Mouse (Mus musculus): ENCODE measurements around the gene BC017158. TPM values are rescaled to one million over a fixed set of nuclear protein-coding genes. Genes with fewer than 3 reads are reported as not detected.
A peak's percentile ranks its signal among the peaks of the same experiment; 100 is the strongest.

Gene BC017158
- polyA plus RNA-seq, 1 experiment from 2014 or later: 36.3 TPM

DNA sequence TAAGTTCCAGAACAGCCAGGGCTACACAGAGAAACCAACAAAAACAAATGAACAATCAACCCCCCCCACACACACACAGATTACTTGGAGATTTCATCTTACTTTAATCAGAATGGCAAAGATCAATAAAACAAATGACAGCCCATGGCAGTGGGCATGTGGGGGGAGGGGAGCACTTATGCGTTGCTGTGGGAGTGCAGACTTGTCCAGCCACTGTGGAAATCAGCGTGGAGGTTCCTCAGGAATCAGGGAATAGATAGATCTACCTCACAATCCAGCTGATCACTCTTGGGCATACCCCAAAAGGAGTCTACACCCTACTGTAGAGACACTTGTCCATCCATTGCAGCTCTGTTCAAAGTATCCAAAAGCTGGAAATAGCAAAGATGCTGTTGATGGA lies 43.0 kb downstream of the BC017158 start:
- Histone ChIP-seq H3K27ac (ENCODE audit: low read length) (no peak overlapping the region), H3K4me2 (ENCODE audit: low read depth, low read length) (no peak overlapping the region), H3K27me3 (ENCODE audit: control insufficient read depth, insufficient read depth, low read depth, low read length) (no peaks in the 10 kb centered on the region), H3K36me3 (ENCODE audit: control insufficient read depth, insufficient read depth, low read length) (peaks cover 2% of the 10 kb centered on the region), H3K4me3 (ENCODE audit: low read length) (no peak overlapping the region), H3K9me3 (ENCODE audit: control insufficient read depth, low read length) (no peaks in the 10 kb centered on the region), H3K4me1 (replicated peaks; ENCODE audit: control insufficient read depth, insufficient read depth, low read length) (peaks cover 15% of the 10 kb centered on the region), H3K9ac (ENCODE audit: low read length) (no peak overlapping the region)
- 56% methylated on average over 2 of the region's 2 CpGs for WGBS
- no peak for ATAC-seq (ENCODE audit: low read depth)

DNA sequence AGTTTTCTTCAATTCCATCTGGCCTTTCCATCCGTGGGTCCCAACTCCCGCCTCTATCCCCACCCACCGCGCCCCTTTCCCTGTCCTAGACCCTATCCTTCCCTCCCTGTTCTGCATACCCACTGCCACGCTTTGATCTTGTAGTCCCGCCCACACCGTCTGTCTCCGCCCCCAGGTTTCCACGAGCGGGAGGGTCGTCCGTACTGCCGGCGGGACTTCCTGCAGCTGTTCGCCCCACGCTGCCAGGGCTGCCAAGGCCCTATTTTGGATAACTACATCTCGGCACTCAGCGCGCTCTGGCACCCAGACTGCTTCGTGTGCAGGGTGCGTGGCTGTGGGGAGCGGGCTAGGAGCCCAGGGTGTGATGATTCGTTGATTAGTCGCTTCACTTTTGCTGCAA lies 45.4 kb downstream of the BC017158 start:
- WGBS: 16% methylated on average over 24 of the region's 24 CpGs
- Histone ChIP-seq H3K9me3 (ENCODE audit: control insufficient read depth, low read length) (no peaks in the 10 kb centered on the region), H3K4me2 (ENCODE audit: low read depth, low read length) (peak overlapping the region; percentile 28), H3K9ac (ENCODE audit: low read length) (no peak overlapping the region), H3K4me3 (ENCODE audit: low read length) (peak overlapping the region; percentile 23), H3K36me3 (ENCODE audit: control insufficient read depth, insufficient read depth, low read length) (peaks cover 8% of the 10 kb centered on the region), H3K27ac (ENCODE audit: low read length) (no peak overlapping the region), H3K27me3 (ENCODE audit: control insufficient read depth, insufficient read depth, low read depth, low read length) (no peaks in the 10 kb centered on the region), H3K4me1 (replicated peaks; ENCODE audit: control insufficient read depth, insufficient read depth, low read length) (peaks cover 18% of the 10 kb centered on the region)
- peak; percentile 18; the same call in 1 of the 2 replicates for ATAC-seq (ENCODE audit: low read depth)

DNA sequence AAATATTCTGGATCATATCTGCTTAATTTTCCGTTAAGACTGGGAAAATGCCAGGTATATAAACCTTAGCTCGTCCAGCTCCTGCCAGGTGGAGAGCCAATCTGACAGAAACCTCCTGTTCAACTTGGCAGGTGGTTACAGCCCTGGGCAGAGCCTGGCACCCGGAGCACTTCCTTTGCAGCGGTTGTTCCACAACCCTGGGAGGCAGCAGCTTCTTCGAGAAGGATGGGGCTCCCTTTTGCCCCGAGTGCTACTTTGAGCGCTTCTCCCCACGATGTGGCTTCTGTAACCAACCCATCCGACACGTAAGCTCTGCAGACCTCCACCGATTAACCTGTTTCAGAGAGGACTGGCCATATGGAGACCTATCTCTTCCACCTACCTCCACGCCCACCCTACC lies 46.0 kb downstream of the BC017158 start:
- H3K4me3 ChIP-seq (ENCODE audit: low read length): no peak overlapping the region
- WGBS: 50% methylated on average over 12 of the region's 12 CpGs
- H3K36me3 ChIP-seq (ENCODE audit: control insufficient read depth, insufficient read depth, low read length): peaks cover 8% of the 10 kb centered on the region
- no peak overlapping the region for H3K9ac ChIP-seq (ENCODE audit: low read length)
- no peak overlapping the region for H3K27ac ChIP-seq (ENCODE audit: low read length)
- ATAC-seq (ENCODE audit: low read depth): no peak
- H3K4me1 ChIP-seq (replicated peaks; ENCODE audit: control insufficient read depth, insufficient read depth, low read length): peaks cover 17% of the 10 kb centered on the region
- peak overlapping the region; percentile 28 for H3K4me2 ChIP-seq (ENCODE audit: low read depth, low read length)
- H3K9me3 ChIP-seq (ENCODE audit: control insufficient read depth, low read length): no peaks in the 10 kb centered on the region
- no peaks in the 10 kb centered on the region for H3K27me3 ChIP-seq (ENCODE audit: control insufficient read depth, insufficient read depth, low read depth, low read length)

DNA sequence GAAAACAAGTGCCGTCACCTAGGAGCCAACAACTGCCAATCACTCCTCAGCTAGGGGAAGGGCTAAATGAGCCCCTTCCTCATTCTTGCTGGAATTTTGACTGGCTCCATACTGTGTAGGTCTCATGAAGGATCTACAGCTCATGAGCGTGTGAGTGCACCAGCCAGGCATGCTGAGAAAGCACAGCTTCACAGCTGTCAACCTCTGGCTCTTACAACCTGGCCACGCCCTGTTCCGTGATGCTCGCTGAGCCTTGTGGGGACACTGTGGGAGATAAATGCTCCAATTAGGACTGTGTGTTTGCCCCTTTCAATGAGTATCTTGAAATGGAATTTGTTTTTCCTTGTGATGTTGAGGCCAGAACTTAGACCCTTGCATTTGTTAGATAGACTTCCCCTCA lies 48.0 kb downstream of the BC017158 start:
- no peaks in the 10 kb centered on the region for H3K27me3 ChIP-seq (ENCODE audit: control insufficient read depth, insufficient read depth, low read depth, low read length)
- peaks cover 17% of the 10 kb centered on the region for H3K4me1 ChIP-seq (replicated peaks; ENCODE audit: control insufficient read depth, insufficient read depth, low read length)
- H3K36me3 ChIP-seq (ENCODE audit: control insufficient read depth, insufficient read depth, low read length): peaks cover 8% of the 10 kb centered on the region
- WGBS: 83% methylated on average over 5 of the region's 5 CpGs
- 0 out of 2 replicates have a peak overlapping the region, but pooled peaks have one; percentile 5 for H3K9ac ChIP-seq (ENCODE audit: low read length)
- no peak for ATAC-seq (ENCODE audit: low read depth)
- H3K27ac ChIP-seq (ENCODE audit: low read length): no peak overlapping the region
- no peaks in the 10 kb centered on the region for H3K9me3 ChIP-seq (ENCODE audit: control insufficient read depth, low read length)
- no peak overlapping the region for H3K4me3 ChIP-seq (ENCODE audit: low read length)
- H3K4me2 ChIP-seq (ENCODE audit: low read depth, low read length): no peak overlapping the region

DNA sequence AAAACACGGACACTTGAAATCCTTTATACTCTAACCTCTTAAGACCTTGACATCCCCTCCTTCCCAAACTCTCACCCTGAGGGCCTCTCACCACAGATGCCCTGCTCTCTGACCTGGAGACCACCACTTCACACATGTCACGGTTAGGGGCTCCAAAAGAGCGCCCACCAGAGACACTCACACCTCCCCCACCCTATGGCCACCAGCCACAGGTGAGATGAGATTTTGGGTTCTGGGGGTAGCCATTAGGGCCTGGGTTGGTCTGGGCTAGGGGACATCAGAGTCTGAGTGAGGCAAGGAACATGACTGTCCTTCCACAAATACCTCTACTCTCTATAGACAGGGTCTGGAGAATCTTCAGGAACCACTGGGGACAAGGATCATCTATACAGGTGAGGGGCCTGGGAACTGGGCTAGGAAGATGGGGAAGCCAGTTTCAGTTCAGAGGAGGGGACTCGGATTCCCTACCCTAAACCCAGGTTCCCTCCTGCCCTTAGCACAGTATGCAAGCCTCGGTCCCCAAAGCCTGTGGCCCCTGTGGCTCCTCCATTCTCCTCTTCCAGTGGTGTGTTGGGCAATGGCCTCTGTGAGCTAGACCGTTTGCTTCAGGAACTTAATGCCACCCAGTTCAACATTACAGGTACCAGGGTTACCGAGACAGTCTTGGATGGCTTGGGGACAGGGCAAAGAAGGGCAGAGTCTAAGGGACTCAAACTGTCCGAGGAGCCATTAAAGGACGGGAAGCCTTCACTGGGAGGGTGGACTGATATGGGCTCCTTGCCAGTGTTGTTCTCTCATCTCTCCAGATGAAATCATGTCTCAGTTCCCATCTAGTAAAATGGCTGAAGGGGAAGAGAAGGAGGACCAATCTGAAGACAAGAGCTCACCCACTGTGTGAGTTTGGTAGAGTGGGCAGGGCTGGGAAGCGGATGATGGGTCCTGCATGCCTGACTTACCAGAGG lies 49.6 kb downstream of the BC017158 start:
- WGBS: 66% methylated on average over 10 of the region's 10 CpGs
- Histone ChIP-seq H3K27ac (ENCODE audit: low read length) (peak overlapping the region; percentile 45; the same call in 1 of the 2 replicates), H3K9ac (ENCODE audit: low read length) (peak overlapping the region; percentile 92), H3K27me3 (ENCODE audit: control insufficient read depth, insufficient read depth, low read depth, low read length) (no peaks in the 10 kb centered on the region), H3K36me3 (ENCODE audit: control insufficient read depth, insufficient read depth, low read length) (peaks cover 18% of the 10 kb centered on the region), H3K4me1 (replicated peaks; ENCODE audit: control insufficient read depth, insufficient read depth, low read length) (peaks cover 17% of the 10 kb centered on the region), H3K9me3 (ENCODE audit: control insufficient read depth, low read length) (no peaks in the 10 kb centered on the region), H3K4me2 (ENCODE audit: low read depth, low read length) (peak overlapping the region; percentile 86), H3K4me3 (ENCODE audit: low read length) (peak overlapping the region; percentile 77)
- no peak for ATAC-seq (ENCODE audit: low read depth)

DNA sequence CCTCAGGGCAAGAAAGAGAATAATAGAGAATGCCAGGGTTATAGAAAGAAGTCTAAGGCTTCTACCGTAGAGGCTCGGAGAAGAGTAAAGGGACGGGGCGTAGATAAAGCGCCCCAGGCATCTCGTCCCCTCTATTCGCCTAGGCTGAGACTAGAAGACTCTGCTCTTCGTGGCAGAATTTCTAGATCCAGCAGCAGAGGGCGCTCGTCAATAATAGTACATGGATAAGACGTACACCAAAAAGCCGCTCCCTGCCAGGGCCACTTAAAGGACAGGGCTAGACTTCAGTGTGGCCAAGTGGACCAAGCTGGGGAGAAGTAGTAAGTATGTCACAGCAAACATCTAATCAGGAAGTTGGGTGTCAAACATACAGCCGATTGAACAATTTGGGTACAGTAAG lies 50.5 kb downstream of the BC017158 start:
- peaks cover 14% of the 10 kb centered on the region for H3K4me1 ChIP-seq (replicated peaks; ENCODE audit: control insufficient read depth, insufficient read depth, low read length)
- WGBS: 1% methylated on average over 13 of the region's 13 CpGs
- H3K27me3 ChIP-seq (ENCODE audit: control insufficient read depth, insufficient read depth, low read depth, low read length): no peaks in the 10 kb centered on the region
- ATAC-seq (ENCODE audit: low read depth): peak; percentile 86
- H3K4me2 ChIP-seq (ENCODE audit: low read depth, low read length): peak overlapping the region; percentile 86
- peak overlapping the region; percentile 92 for H3K9ac ChIP-seq (ENCODE audit: low read length)
- H3K4me3 ChIP-seq (ENCODE audit: low read length): peak overlapping the region; percentile 77
- no peaks in the 10 kb centered on the region for H3K9me3 ChIP-seq (ENCODE audit: control insufficient read depth, low read length)
- peaks cover 23% of the 10 kb centered on the region for H3K36me3 ChIP-seq (ENCODE audit: control insufficient read depth, insufficient read depth, low read length)
- peak overlapping the region; percentile 98 for H3K27ac ChIP-seq (ENCODE audit: low read length)

DNA sequence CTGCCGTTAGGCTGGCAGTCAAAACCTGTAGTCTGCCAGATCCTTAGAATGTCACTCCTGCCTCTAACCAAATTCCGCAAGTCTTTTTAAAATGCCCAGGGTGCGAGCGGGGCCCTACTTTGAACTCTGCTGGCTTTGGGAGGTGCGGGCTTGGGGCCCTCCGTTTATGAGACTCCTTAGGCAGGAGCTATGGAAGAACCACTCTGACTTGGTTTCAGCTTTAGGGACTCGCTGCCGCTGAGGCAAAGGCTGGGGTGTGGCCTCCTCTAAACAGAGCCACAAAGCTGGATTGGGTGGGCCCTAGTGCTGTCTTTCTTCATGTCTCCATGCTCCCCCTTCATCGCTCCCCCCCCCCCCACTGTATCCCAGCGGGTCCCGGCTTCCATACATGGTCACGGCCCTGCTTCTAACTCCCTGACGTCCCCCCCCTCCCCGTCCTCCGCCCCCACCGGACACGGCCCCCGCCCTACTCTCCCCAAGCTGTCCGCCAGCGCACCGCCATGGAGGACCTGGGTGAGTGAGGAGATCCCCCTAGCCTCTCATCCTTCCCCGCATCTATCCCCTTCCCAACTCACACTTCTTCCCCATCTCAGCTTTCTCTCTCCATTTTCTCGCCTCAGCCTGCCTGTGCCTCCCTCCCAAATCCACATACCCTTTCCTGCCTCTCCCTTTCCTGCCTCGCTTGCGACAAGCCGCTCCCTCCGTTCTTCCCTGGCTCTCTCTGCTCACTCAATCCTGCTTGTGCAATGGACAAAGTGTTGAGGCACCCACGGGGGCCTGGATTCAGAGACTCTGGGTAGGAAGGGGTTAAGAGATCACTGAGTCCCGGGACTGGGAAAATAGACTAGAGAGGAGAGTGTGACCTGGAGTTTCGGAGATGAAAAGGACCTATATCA lies 51.2 kb downstream of the BC017158 start, which contains the start of gene Tgfb1i1:
Gene Tgfb1i1, plus strand, starts transcription at position 317 of the 896 bp plus-strand sequence.
- peak; percentile 91 for ATAC-seq (ENCODE audit: low read depth)
- H3K9me3 ChIP-seq (ENCODE audit: control insufficient read depth, low read length): no peaks in the 10 kb centered on the region
- peak within 1 kb of the TSS; percentile 92 for H3K9ac ChIP-seq (ENCODE audit: low read length)
- H3K4me1 ChIP-seq (replicated peaks; ENCODE audit: control insufficient read depth, insufficient read depth, low read length): peaks cover 11% of the 10 kb centered on the region
- peak within 1 kb of the TSS; percentile 98 for H3K27ac ChIP-seq (ENCODE audit: low read length)
- 3% methylated on average over 24 of the region's 30 CpGs for WGBS
- peaks cover 23% of the 10 kb centered on the region for H3K36me3 ChIP-seq (ENCODE audit: control insufficient read depth, insufficient read depth, low read length)
- peak within 1 kb of the TSS; percentile 86 for H3K4me2 ChIP-seq (ENCODE audit: low read depth, low read length)
- peak within 1 kb of the TSS; percentile 77 for H3K4me3 ChIP-seq (ENCODE audit: low read length)
- no peaks in the 10 kb centered on the region for H3K27me3 ChIP-seq (ENCODE audit: control insufficient read depth, insufficient read depth, low read depth, low read length)

DNA sequence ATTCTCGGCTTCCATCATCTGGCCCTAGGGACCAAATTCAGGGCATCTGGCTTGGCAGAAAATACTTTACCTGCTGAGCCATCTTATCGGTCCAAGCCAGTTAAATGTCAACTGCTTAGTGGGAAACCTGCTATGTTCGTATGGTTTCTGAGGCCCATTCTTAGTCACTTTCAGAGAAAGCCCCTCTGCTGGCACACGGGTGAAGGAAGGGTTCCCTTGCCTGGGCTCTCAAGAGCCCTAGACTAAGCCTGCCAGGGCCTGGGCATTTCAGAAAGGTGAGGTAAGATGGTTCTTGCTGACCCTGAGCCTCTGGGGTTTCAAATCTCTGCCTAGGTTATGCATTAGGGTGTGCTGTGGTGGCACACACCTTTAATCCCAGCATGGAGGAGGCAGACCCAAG lies 52.4 kb downstream of the BC017158 start:
- H3K27me3 ChIP-seq (ENCODE audit: control insufficient read depth, insufficient read depth, low read depth, low read length): no peaks in the 10 kb centered on the region
- no peak overlapping the region; the same call in 1 of the 2 replicates for H3K9ac ChIP-seq (ENCODE audit: low read length)
- no peak overlapping the region for H3K4me2 ChIP-seq (ENCODE audit: low read depth, low read length)
- H3K27ac ChIP-seq (ENCODE audit: low read length): peak overlapping the region; percentile 97; the same call in 1 of the 2 replicates
- no peaks in the 10 kb centered on the region for H3K9me3 ChIP-seq (ENCODE audit: control insufficient read depth, low read length)
- no peak for ATAC-seq (ENCODE audit: low read depth)
- H3K4me3 ChIP-seq (ENCODE audit: low read length): no peak overlapping the region
- WGBS: 82% methylated on average over 4 of the region's 4 CpGs
- H3K4me1 ChIP-seq (replicated peaks; ENCODE audit: control insufficient read depth, insufficient read depth, low read length): peaks cover 11% of the 10 kb centered on the region
- H3K36me3 ChIP-seq (ENCODE audit: control insufficient read depth, insufficient read depth, low read length): peaks cover 30% of the 10 kb centered on the region
